Mouse (Mus musculus) lung, embryonic 14.5 days (tissue): ENCODE measurements at regions not wholly inside any gene's neighbourhood (a gene's known extent, or its start where the extent isn't known, plus 50 kb on each side); places are given as distances from the start of the nearest gene placed in this dataset. TPM values are rescaled to one million over a fixed set of nuclear protein-coding genes. Genes with fewer than 3 reads are reported as not detected.

Experiments used
- ATAC-seq: fragments of 200-750 bp; cut with Nextera tagmentation; 2 replicates; pipeline ENCODE4 v1.8.0; 2017; ENCODE audit warnings: mild to moderate bottlenecking, moderate TSS enrichment, moderate library complexity; ENCODE audit not compliant: insufficient read depth
- DNase-seq: peaks from one replicate; pipeline ENCODE4 v3.0.0-alpha.2; 2015
- H3K27ac ChIP-seq: fragments of 300-500 bp; sonication (generic); 2 replicates; pipeline ENCODE4 v1.5.1; 2014; ENCODE audit warnings: low read depth, mild to moderate bottlenecking, moderate library complexity
- H3K27me3 ChIP-seq: fragments of 300-500 bp; sonication (generic); 2 replicates; pipeline ENCODE4 v1.6.1; 2014; ENCODE audit warnings: low read length, control low read depth; ENCODE audit not compliant: insufficient read depth
- H3K36me3 ChIP-seq: fragments of 300-500 bp; sonication (generic); 2 replicates; pipeline ENCODE4 v1.6.1; 2014; ENCODE audit warnings: control low read depth; ENCODE audit not compliant: insufficient read depth
- H3K4me1 ChIP-seq: fragments of 300-500 bp; sonication (generic); 2 replicates; pipeline ENCODE4 v1.6.1; 2014; ENCODE audit warnings: antibody characterized with exemption, control low read depth; ENCODE audit not compliant: insufficient read depth
- H3K4me2 ChIP-seq: fragments of 300-500 bp; sonication (generic); 2 replicates; pipeline ENCODE4 v1.6.1; 2014; ENCODE audit warnings: mild to moderate bottlenecking
- H3K4me3 ChIP-seq: fragments of 300-500 bp; sonication (generic); 2 replicates; pipeline ENCODE4 v1.5.1; 2014; ENCODE audit warnings: low read depth, low read length
- H3K9ac ChIP-seq: fragments of 300-500 bp; sonication (generic); 2 replicates; pipeline ENCODE4 v1.6.1; 2014
- H3K9me3 ChIP-seq: fragments of 300-500 bp; sonication (generic); 2 replicates; pipeline ENCODE4 v1.6.1; 2016; ENCODE audit warnings: low read depth, low read length, control low read depth
- CTCF ChIP-seq: IDR thresholded peaks from 2 replicates; pipeline ENCODE4 v1.5.1; 2016; ENCODE audit warnings: antibody characterized with exemption, low read depth
- WGBS: fragments of 180-500 bp; shearing (Covaris S2); extraction: QIAGEN DNeasy Blood & Tissue Kit; methylation state at CpG from one replicate; pipeline ENCODE4 v1.1.7; 2014; 5-methylcytosine and 5-hydroxymethylcytosine counted together
- microRNA-seq: library from miRNA; unstranded; fragments of <30 nt; microRNA quantifications from one replicate; pipeline ENCODE4, GENCODE M21; 2016; ENCODE audit warnings: borderline number of aligned reads

GRCm38 (mm10) chrX:12813083-12813660 lies 51.3 kb upstream of the Med14 start:
- H3K4me2 ChIP-seq, result no peak overlapping the region
- TF ChIP-seq CTCF, result no peak
- H3K27me3 ChIP-seq, result no peaks in the 10 kb centered on the region
- no peak overlapping the region for H3K27ac ChIP-seq
- no peak overlapping the region for H3K9ac ChIP-seq
- DNase-seq (no peak), ATAC-seq (no peak)
- no peaks in the 10 kb centered on the region for H3K9me3 ChIP-seq
- H3K4me1 ChIP-seq, result no peaks in the 10 kb centered on the region
- H3K36me3 ChIP-seq, result no peaks in the 10 kb centered on the region
- WGBS, result 73% methylated on average over 6 of the region's 6 CpGs
- H3K4me3 ChIP-seq, result no peak overlapping the region

Small RNA genes in the stretch of these regions (microRNA-seq; reads per million reads assigned to microRNA genes)
- gene Gm25063, result not detected
